Comparison of ENCODE assay signal across 9 mouse cellular contexts in genomic region chr1:90906357-90906756, GRCm38 (mm10). TPM values are rescaled to one million over a fixed set of nuclear protein-coding genes. Genes with fewer than 3 reads are reported as not detected.
DNase-seq lines count a peak whose midpoint lies in the region; ATAC-seq and TF ChIP-seq lines count a peak whose summit lies in the region.
"Had no signal": no experiment of that assay in that cellular context is flagged by ENCODE, and none has a peak within 500 bp of the region (broad histone marks: within the 10 kb centered on the region; RNA-seq: fewer than 3 reads in every experiment).

No protein-coding gene starts in this region.

- TF ChIP-seq CTCF in kidney, postnatal 0 days (IDR thresholded peaks at IDR 0.05; ENCODE audit: low read depth): peak; percentile 96

- ATAC-seq in kidney, postnatal 0 days (replicated peaks; ENCODE audit: low FRiP score, low read depth): 0 out of 2 replicates have a peak, but pooled peaks have one; percentile 22

- intact Hi-C loops in heart, postnatal 25 days (cut with DNase I): loop anchor here (1.0 to 5.0 kb wide), 2 partner anchors 50 to 254 kb away; no protein-coding TSS in a partner anchor

- H3K9me3 ChIP-seq in kidney, postnatal 0 days (replicated peaks; ENCODE audit: low read length): no peaks in the 10 kb centered on the region

- no peak overlapping the region for H3K27ac ChIP-seq in kidney, postnatal 0 days

- no peak overlapping the region for H3K4me2 ChIP-seq in kidney, postnatal 0 days (ENCODE audit: low read length)

- no peak overlapping the region for H3K9ac ChIP-seq in kidney, postnatal 0 days (ENCODE audit: low read depth, low read length)

- H3K27me3 ChIP-seq in kidney, postnatal 0 days (ENCODE audit: insufficient read depth, low read length): no peaks in the 10 kb centered on the region

- no peaks in the 10 kb centered on the region for H3K36me3 ChIP-seq in kidney, postnatal 0 days (ENCODE audit: insufficient read depth, low read length)

- H3K4me3 ChIP-seq in kidney, postnatal 0 days (replicated peaks; ENCODE audit: low read depth, low read length): no peak overlapping the region

- H3K4me1 ChIP-seq in kidney, postnatal 0 days (replicated peaks; ENCODE audit: insufficient read depth, low read length): peaks cover 8% of the 10 kb centered on the region; the same call in 1 of the 2 replicates

- 11% methylated on average over 2 of the region's 2 CpGs for WGBS in kidney, postnatal 0 days

- DNase-seq in heart, adult 18-20 months: peak; percentile 51 to 75
- no peak for DNase-seq in heart, postnatal 25 days (ENCODE audit: low spot score)
- DNase-seq in 3134 (ENCODE audit: extremely low read depth, insufficient read length, low spot score): peak; percentile 24
- peak; percentile 80 for DNase-seq in adipocyte (ENCODE audit: low spot score)
- DNase-seq in embryo, embryonic 11 days: peak; percentile 70
- DNase-seq in kidney, postnatal 0 days (ENCODE audit: low spot score): peak; percentile 69
- DNase-seq in lung, postnatal 14 days: peak; percentile 71
- DNase-seq in thymus, postnatal 4 days: peak; percentile 63

RNA-seq across cellular contexts. Expression of gene Mlph, which starts 8.5 kb away (rescaled TPM):
- total RNA-seq in heart, adult 18-20 months (2021): 1 to 10 TPM; 1.1 to 1.5 TPM
- total RNA-seq in heart, postnatal 25 days (2021): under 1 TPM; 0.87 to 0.99 TPM
- 0.34 and 0.93 TPM in 2 replicates for polyA plus RNA-seq in kidney, postnatal 0 days (2015; fragmentation: Nextera tagmentation; extraction: Ambion mirVana)

RNA-seq across cellular contexts. Expression of gene Prlh, which starts 46.6 kb away (rescaled TPM):
- not detected for total RNA-seq in heart, adult 18-20 months (2021)
- total RNA-seq in heart, postnatal 25 days (2021): not detected
- not detected in 2 replicates for polyA plus RNA-seq in kidney, postnatal 0 days (2015; fragmentation: Nextera tagmentation; extraction: Ambion mirVana)
- total RNA-seq: left cerebral cortex, postnatal 10 days had no signal
